Mouse (Mus musculus) adrenal gland, postnatal 36 days (tissue): ENCODE results near the gene Slco4c1. TPM values are rescaled to one million over a fixed set of nuclear protein-coding genes. Genes with fewer than 3 reads are reported as not detected.
A peak's percentile ranks its signal among the peaks of the same experiment; 100 is the strongest.

Experiments used
- DNase-seq, 2 experiments: peaks; one replicate each; pipeline ENCODE4 v3.0.0; 2021; ENCODE audit warnings: mixed read lengths in 1 of 2
- total RNA-seq, 2 experiments: library from RNA; stranded (reverse); gene quantifications; 2 replicates each; pipeline ENCODE4 v1.2.3; 2021

The Slco4c1 gene
- total RNA-seq, 2 experiments from 2014 or later, result not detected

- no peak for DNase-seq
Observed at GRCm38 (mm10) chr1:96770283-96770682, 101.7 kb downstream of the Slco4c1 start.

GRCm38 (mm10) chr1:96768264-96768663 is 103.7 kb downstream of the Slco4c1 start:
- DNase-seq, result peak; percentile 6 to 17

DNA sequence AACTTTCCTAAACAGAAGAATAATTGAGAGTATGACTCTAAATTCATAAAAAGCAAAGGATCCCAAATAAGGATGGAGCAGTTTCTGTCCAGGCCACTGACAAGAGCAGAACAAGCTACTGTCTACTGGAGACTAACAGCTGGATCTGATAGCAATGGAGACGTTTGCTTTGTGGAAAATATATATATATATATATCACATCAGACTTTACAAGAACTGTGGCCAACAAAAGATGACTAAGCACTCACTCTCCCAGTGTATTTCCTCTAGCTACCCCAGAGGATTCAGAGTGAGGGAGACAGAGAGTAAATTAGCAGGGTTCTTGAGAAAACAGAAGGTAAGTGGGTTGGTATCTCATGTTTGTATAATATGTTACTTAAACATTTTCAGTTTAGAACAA is 105.4 kb downstream of the Slco4c1 start:
- DNase-seq, result no peak
